Mouse (Mus musculus) cerebellum, adult 2 months (tissue): Measurements from ENCODE around the gene Myo16.

Source experiments
- CTCF ChIP-seq: fragments of 200-500 bp; IDR thresholded peaks from 2 replicates; pipeline ENCODE4 v1.5.1; 2011; ENCODE audit warnings: low read depth, mild to moderate bottlenecking, control low read depth, low read length, moderate library complexity, borderline replicate concordance; ENCODE audit not compliant: insufficient read depth
- POLR2A ChIP-seq: fragments of 200-500 bp; IDR thresholded peaks from 2 replicates; pipeline ENCODE4 v1.6.1; 2011; ENCODE audit warnings: low read length, control low read depth, borderline replicate concordance; ENCODE audit not compliant: insufficient read depth

- TF ChIP-seq CTCF (no peak), POLR2A (no peak)
These were observed 346.1 kb downstream of the Myo16 start for GRCm38 (mm10) chr8:10499846-10500245.
